Mouse (Mus musculus): Measurements from ENCODE around the gene Nr2f1.
A peak's percentile ranks its signal among the peaks of the same experiment; 100 is the strongest.

Gene Nr2f1

GRCm38 (mm10) chr13:78178771-78179170 lies 20.8 kb downstream of the Nr2f1 start:
- no peak for DNase-seq

- no peak for DNase-seq
Observed at GRCm38 (mm10) chr13:78178021-78178420, 21.5 kb downstream of the Nr2f1 start.

- DNase-seq = no peak
Observed at GRCm38 (mm10) chr13:78177381-78177950, 22.1 kb downstream of the Nr2f1 start.

- DNase-seq = no peak
Observed at GRCm38 (mm10) chr13:78175821-78176380, 23.7 kb downstream of the Nr2f1 start.

DNA sequence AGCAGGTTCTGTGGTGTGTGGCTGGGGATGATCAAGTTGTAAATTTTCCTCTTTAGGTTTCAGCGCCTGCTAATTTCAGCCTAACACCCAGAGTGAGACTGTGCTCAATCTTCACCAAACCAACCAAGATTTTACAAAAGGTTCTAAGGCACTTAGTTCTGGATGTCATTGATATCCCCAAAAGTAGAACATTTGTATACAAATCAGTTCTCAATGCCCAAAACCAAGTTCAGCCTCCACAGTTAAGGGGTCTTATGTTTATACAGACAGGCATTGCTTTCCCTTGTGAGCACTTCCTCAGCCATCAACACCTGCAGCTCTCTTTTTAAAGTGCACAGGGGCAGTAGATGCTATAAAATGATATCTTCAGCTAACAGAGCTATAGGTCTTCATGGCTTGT lies 24.7 kb downstream of the Nr2f1 start:
- DNase-seq = no peak

DNA sequence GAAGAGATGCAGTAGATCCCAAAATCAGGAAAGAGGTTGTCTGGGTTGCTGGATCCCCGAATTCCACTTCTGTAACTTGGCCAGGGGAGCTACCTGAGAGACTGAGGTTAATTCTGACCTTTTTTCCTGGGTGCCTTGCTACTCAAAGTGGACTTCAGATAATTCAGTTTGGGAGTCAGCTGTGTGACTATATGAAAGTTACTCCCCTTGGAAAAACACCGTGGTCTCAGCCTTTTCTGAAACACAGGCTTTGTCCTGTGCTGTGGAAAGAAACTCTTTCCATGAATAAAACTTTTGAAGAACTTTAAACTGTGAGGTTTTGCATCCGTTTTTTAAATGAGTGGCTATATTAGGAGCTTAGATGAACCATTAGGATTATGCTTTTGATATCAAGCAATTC lies 25.4 kb downstream of the Nr2f1 start:
- no peak for DNase-seq

GRCm38 (mm10) chr13:78172861-78173260 lies 26.7 kb downstream of the Nr2f1 start:
- DNase-seq = no peak

DNA sequence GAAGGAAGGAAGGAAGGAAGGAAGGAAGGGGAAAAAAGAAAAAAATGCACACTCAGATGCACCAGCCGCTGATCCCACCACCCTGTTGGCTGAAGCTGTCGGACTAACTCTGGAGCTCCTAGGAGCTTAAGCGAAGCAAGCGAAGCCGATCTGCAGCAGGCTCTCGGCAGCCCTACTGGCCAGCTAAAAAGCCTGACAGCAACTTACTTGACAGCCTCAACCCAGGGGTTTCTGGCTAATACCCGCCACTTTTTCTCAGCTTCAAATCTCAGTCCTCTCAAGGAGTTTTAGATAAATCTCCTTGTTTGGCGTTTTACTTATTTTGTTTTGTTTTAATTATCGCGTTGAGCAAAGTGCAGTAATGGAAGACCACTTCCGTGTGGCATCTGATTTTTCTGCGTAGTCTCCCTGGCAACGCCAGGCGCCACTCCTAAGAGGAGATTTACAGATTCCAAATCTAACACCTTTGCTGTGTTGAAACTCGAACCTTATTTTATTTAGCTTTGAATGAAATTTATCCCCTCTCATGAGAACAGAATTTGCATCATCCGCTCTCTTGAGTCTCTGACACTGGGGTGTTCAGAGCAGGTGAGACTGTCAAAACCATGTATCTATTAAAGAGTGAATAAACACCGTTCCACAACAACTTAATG lies 27.4 kb downstream of the Nr2f1 start:
- DNase-seq = no peak

- DNase-seq = no peak
Observed at GRCm38 (mm10) chr13:78171320-78171719, 28.2 kb downstream of the Nr2f1 start.

DNA sequence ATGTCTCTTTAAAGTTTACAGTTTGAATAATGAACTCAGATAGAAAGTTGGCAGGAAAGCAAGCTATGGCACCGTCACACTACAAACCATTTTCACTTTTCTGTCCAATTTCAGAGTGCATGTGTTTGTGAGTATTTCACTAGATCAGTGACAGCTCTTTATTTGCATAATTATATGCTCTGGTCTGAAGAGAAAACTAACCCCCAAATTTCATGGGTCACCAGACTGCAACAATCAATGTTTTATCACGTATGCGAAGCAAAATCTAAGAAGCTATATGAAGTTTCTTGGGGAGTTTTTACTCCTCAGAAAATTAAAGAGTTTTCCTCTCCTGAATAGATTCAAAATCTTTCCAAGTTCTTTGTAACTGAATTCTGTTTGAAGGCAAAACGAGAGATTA lies 31.4 kb downstream of the Nr2f1 start:
- no peak for DNase-seq

- no peak for DNase-seq
Observed at GRCm38 (mm10) chr13:78164941-78165340, 34.6 kb downstream of the Nr2f1 start.

DNA sequence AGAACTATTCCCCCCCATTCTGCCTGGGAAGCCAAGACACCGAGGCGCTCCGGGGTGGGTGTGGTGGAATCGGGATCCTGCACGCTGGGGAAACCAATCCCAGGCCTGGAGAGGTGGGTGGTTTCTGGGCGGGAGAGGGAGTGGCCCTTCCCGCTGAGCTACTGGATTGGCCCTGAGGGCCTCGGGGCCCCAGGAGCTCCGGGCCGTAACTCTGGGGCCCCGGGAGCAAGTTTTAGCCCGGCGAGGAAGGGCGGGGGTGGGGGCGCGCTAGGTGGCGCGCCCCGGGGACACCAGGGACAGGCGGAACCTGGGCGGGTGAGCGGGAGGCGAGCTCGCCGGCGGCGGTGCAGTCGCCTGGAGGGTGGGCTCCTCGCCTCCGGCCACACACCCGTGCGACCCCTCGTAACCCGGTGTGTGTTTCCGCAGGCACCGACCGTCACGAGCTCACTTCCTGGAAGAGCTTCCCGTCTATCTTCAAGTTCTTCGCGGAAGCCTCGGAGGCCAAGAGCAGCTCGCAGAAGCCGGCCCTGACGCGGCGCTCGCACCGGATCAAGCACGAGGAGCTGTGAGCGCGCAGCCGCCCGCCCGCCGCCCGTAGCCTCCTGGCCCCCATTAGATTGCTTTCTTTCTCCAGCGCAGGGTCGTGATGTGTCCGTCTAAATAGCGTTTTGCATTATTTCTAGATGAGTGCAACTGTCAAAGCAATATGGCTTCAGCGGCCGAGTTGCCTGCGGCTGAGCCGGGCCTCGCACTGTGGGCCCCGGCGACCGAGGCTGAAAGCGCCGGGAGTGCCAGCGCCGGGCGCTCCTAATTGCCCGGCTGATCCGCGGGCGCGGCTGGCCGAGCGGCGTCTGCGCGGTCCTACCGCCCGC lies 36.2 kb downstream of the Nr2f1 start:
- peak; percentile 29 for DNase-seq

- DNase-seq = no peak
Observed at GRCm38 (mm10) chr13:78162149-78162548, 37.4 kb downstream of the Nr2f1 start.

GRCm38 (mm10) chr13:78157465-78157864 lies 42.1 kb downstream of the Nr2f1 start:
- no peak for DNase-seq

All from thymus, postnatal 14 days (tissue).